8 mouse cellular contexts compared by ENCODE assay signal in the genomic region with DNA sequence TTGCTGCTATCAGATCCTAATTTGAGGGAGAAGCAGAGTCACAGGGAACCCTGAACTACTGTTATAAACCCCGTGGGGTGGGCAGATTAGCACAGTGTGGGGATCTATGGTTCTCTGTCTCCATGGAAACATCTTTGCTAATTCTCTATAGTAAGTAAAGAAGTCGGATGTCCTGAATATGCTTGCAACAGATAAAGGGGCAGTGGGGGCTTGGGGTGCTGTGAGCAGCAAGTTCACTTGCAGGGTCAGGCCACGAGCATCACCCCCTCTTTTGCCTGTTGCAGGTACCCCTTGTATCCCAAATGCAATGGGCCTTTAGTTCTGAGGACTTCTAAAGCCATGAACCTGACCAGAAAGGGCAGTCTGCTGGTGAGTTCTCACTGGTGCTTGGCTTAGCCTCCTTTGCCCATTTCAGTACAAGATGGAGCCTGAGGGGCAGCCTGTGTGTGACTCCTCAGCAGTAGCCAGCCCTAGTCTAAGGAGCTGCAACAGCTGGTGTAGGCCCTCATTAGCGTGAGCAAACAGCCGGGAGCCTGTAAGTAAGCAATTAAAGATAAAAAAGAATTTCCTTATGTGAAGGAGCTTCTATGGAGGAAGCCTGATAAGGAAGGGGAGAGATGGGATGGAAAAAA. TPM values are rescaled to one million over a fixed set of nuclear protein-coding genes. Genes with fewer than 3 reads are reported as not detected.
ATAC-seq lines count a peak whose summit lies in the region.
"Not testable (repeated sequence)": the region's sequence is repeated elsewhere in the genome, so short reads cannot be mapped to it uniquely, and the experiment has no call there.

No protein-coding gene starts in this region.

- H3K27ac ChIP-seq in forebrain, embryonic 15.5 days (replicated peaks); heart, embryonic 15.5 days; hindbrain, embryonic 16.5 days (ENCODE audit: low read depth, low read length); limb, embryonic 12.5 days; lung, embryonic 16.5 days (ENCODE audit: low read length); midbrain, embryonic 15.5 days: not testable (repeated sequence)

- not testable (repeated sequence) for H3K4me1 ChIP-seq in forebrain, embryonic 15.5 days; heart, embryonic 15.5 days (replicated peaks); hindbrain, embryonic 16.5 days (ENCODE audit: control insufficient read depth, insufficient read depth, low read depth, low read length); limb, embryonic 12.5 days (replicated peaks); lung, embryonic 16.5 days (replicated peaks; ENCODE audit: control insufficient read depth, insufficient read depth, low read length); midbrain, embryonic 15.5 days

- not testable (repeated sequence) for H3K9ac ChIP-seq in forebrain, embryonic 15.5 days (replicated peaks); heart, embryonic 15.5 days; hindbrain, embryonic 16.5 days (ENCODE audit: low read depth, low read length); limb, embryonic 12.5 days (replicated peaks); lung, embryonic 16.5 days (ENCODE audit: low read length); midbrain, embryonic 15.5 days

- not testable (repeated sequence) for H3K9me3 ChIP-seq in forebrain, embryonic 15.5 days; heart, embryonic 15.5 days (replicated peaks); hindbrain, embryonic 16.5 days (ENCODE audit: control insufficient read depth, low read length); limb, embryonic 12.5 days; lung, embryonic 16.5 days (ENCODE audit: control insufficient read depth, low read length); midbrain, embryonic 15.5 days

- not testable (repeated sequence) for H3K4me3 ChIP-seq in forebrain, embryonic 15.5 days; heart, embryonic 15.5 days; hindbrain, embryonic 16.5 days (ENCODE audit: low read length); limb, embryonic 12.5 days (replicated peaks); lung, embryonic 16.5 days (ENCODE audit: low read length); midbrain, embryonic 15.5 days

- not testable (repeated sequence) for H3K4me2 ChIP-seq in forebrain, embryonic 15.5 days (replicated peaks); heart, embryonic 15.5 days; hindbrain, embryonic 16.5 days (ENCODE audit: low read length); limb, embryonic 12.5 days; lung, embryonic 16.5 days (ENCODE audit: low read depth, low read length); midbrain, embryonic 15.5 days

- peak; percentile 56; the same call in 1 of the 2 replicates for ATAC-seq in cerebellum, adult (ENCODE audit: insufficient number of reproducible peaks, low FRiP score, low TSS enrichment)
- peak; percentile 67; the same call in 1 of the 2 replicates for ATAC-seq in forebrain, embryonic 15.5 days (replicated peaks)
- peak; percentile 53 for ATAC-seq in heart, embryonic 15.5 days (replicated peaks; ENCODE audit: insufficient number of reproducible peaks, insufficient read depth, low FRiP score, low read depth)
- peak; percentile 68 for ATAC-seq in hindbrain, embryonic 16.5 days
- peak; percentile 78 for ATAC-seq in limb, embryonic 12.5 days (ENCODE audit: insufficient number of reproducible peaks, insufficient read depth, low FRiP score, low TSS enrichment, low read depth)
- ATAC-seq in lung, embryonic 16.5 days (ENCODE audit: low read depth): peak; percentile 31; the same call in 1 of the 2 replicates
- peak; percentile 62 for ATAC-seq in midbrain, embryonic 15.5 days (replicated peaks)
- peak; percentile 23; the same call in 1 of the 2 replicates for ATAC-seq in neutrophil, adult 5-6 weeks (ENCODE audit: extremely low read depth, insufficient number of reproducible peaks, low FRiP score, poor library complexity, severe bottlenecking)

- H3K36me3 ChIP-seq in forebrain, embryonic 15.5 days; heart, embryonic 15.5 days; hindbrain, embryonic 16.5 days (ENCODE audit: control insufficient read depth, insufficient read depth, low read length); limb, embryonic 12.5 days; lung, embryonic 16.5 days (ENCODE audit: control insufficient read depth, insufficient read depth, low read length); midbrain, embryonic 15.5 days (replicated peaks): not testable (repeated sequence)

- WGBS in forebrain, embryonic 15.5 days: 65% methylated on average over 2 of the region's 5 CpGs
- WGBS in heart, embryonic 15.5 days: 31% methylated on average over 2 of the region's 5 CpGs
- 38% methylated on average over 1 of the region's 5 CpGs for WGBS in hindbrain, embryonic 16.5 days
- WGBS in limb, embryonic 12.5 days: 47% methylated on average over 2 of the region's 5 CpGs
- WGBS in lung, embryonic 16.5 days: 20% methylated on average over 1 of the region's 5 CpGs
- WGBS in midbrain, embryonic 15.5 days: 57% methylated on average over 2 of the region's 5 CpGs

- H3K27me3 ChIP-seq in forebrain, embryonic 15.5 days; heart, embryonic 15.5 days; hindbrain, embryonic 16.5 days (replicated peaks; ENCODE audit: control insufficient read depth, insufficient read depth, low read length); limb, embryonic 12.5 days; lung, embryonic 16.5 days (ENCODE audit: control insufficient read depth, insufficient read depth, low read depth, low read length); midbrain, embryonic 15.5 days (replicated peaks): not testable (repeated sequence)

RNA-seq across cellular contexts. Expression of a gene that starts 58.9 kb away (rescaled TPM):
- polyA plus RNA-seq in forebrain, embryonic 15.5 days (2015; fragmentation: Nextera tagmentation; extraction: Ambion mirVana): 9.0 and 9.2 TPM in 2 replicates
- polyA plus RNA-seq in heart, embryonic 15.5 days (2015; fragmentation: Nextera tagmentation; extraction: Ambion mirVana): 0.05 and 0.14 TPM in 2 replicates
- polyA plus RNA-seq in hindbrain, embryonic 16.5 days (2015; fragmentation: Nextera tagmentation; extraction: Ambion mirVana): 10.3 and 15.0 TPM in 2 replicates
- polyA plus RNA-seq in limb, embryonic 12.5 days (2016; fragmentation: Nextera tagmentation; extraction: Ambion mirVana): 0.19 and 0.23 TPM in 2 replicates
- polyA plus RNA-seq in lung, embryonic 16.5 days (2015; fragmentation: Nextera tagmentation; extraction: Ambion mirVana): 0.21 and 0.33 TPM in 2 replicates
- 21.5 and 25.1 TPM in 2 replicates for polyA plus RNA-seq in midbrain, embryonic 15.5 days (2015; fragmentation: Nextera tagmentation; extraction: Ambion mirVana)
- total RNA-seq in neutrophil, adult 5-6 weeks (2017): 2.8 and 3.8 TPM in 2 replicates

Comparison
In these comparisons a context has a peak if more than half of its experiments do, and no peak if none do; other contexts are left out.
1. ATAC-seq: peak in every context shown above with its lines; median percentile 78 in limb, embryonic 12.5 days; 68 in hindbrain, embryonic 16.5 days; 67 in forebrain, embryonic 15.5 days; 62 in midbrain, embryonic 15.5 days; 56 in cerebellum, adult; 53 in heart, embryonic 15.5 days; 31 in lung, embryonic 16.5 days; 23 in neutrophil, adult 5-6 weeks.